Mouse (Mus musculus): ENCODE measurements around the gene Bag6. TPM values are rescaled to one million over a fixed set of nuclear protein-coding genes. Genes with fewer than 3 reads are reported as not detected.

Bag6 gene
- polyA plus RNA-seq, 1 experiment from 2014 or later: 56.6 TPM

DNA sequence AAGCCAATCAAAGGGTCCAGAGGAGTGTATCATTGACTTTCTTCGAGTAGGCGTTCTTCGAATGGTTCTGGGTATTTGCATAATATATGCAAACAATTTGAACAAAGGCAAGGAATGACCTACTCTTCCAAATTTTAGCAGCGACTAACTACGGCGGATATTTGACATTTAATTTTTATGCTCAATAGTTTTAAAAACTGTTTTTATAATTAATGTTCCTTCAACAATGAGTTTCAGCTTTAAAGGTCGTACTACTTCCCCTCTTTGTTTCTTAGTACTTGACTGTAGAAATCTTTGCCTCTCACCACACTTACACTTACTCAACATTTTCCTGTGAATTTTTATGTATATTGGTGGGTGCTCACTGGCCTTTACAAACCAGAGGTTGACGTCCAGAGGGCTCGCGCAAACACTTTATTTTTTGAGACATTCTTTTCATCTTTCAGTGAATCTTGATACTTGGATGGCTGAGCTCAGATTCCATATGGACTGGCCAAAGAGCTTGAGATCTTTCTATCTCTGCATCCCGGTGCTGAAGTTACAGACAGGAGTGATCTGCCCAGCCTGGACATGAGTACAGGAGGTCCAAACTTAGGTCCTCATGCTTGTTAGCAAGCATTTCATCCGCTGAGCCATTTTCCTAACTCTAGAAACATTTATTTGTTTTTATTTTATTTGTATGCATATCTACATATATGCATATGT lies 30.6 kb downstream of the Bag6 start:
- Histone ChIP-seq H3K4me3 (peak overlapping the region; percentile 92), H3K27ac (replicated peaks) (peak overlapping the region; percentile 98), H3K4me1 (peaks cover 32% of the 10 kb centered on the region), H3K36me3 (peaks cover 28% of the 10 kb centered on the region), H3K9me3 (replicated peaks) (no peaks in the 10 kb centered on the region), H3K27me3 (ENCODE audit: low read depth, poor library complexity, severe bottlenecking) (no peaks in the 10 kb centered on the region)
- no peak for DNase-seq (ENCODE audit: low spot score)
- WGBS: 26% methylated on average over 12 of the region's 12 CpGs

DNA sequence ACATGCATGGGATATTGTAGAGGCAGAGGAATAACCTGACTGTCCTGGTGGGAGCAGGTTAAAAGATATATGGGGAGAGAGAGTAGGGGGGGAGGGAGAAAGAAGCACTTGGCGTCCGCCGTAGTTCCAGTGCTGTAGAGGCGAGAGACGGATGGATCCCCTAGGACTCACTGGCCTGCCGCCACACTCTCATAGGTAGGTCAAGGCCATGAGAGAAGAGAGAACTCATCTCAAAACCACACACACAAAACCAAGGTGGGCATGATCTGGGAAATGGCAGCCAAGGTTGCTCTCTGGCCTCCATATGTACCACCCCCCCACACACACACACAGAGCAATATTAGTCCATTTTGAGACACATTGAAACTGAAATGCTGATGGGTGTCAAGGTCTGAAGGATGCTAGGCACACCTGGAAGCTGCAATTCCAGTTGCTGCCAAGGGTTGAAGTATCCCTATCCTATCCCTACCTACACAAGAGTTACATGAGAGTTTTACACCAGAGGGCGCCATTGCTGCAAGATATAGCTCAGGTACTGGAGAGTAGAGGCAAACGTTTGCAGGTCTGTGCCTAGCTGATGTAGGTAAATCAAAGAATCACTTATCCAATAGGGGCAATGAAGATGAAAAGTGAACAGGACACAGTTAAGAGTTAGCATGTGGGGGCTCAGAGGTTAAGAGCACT lies 31.5 kb downstream of the Bag6 start:
- 74% methylated on average over 8 of the region's 8 CpGs for WGBS
- H3K9me3 ChIP-seq (replicated peaks): no peaks in the 10 kb centered on the region
- no peaks in the 10 kb centered on the region for H3K27me3 ChIP-seq (ENCODE audit: low read depth, poor library complexity, severe bottlenecking)
- H3K4me3 ChIP-seq: peak overlapping the region; percentile 92
- peaks cover 19% of the 10 kb centered on the region for H3K36me3 ChIP-seq
- peaks cover 31% of the 10 kb centered on the region for H3K4me1 ChIP-seq
- H3K27ac ChIP-seq (replicated peaks): peak overlapping the region; percentile 98
- DNase-seq (ENCODE audit: low spot score): no peak

DNA sequence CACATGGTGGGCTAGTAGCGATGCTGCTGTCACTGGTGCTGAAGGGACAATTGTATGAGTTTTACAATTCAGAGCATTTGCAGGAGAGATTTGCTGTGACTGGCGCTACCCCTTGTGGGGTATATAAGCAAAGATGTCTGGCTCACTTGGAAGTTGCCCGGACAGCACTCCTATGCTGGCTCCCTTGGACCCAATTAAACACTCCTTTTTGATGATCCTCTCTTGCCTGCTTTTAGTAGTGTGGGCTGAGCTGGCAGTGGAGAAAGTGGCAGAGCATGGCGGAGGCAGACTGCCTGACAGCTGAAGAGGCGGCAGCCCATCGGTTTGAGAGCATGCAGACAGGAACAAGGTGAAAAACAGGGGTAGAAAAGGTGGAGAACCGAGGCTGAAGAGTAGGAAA lies 32.8 kb downstream of the Bag6 start:
- Histone ChIP-seq H3K4me3 (no peak overlapping the region), H3K36me3 (peaks cover 6% of the 10 kb centered on the region), H3K27ac (replicated peaks) (peak overlapping the region; percentile 28; the same call in 1 of the 2 replicates), H3K4me1 (peaks cover 18% of the 10 kb centered on the region), H3K9me3 (replicated peaks) (no peaks in the 10 kb centered on the region), H3K27me3 (ENCODE audit: low read depth, poor library complexity, severe bottlenecking) (no peaks in the 10 kb centered on the region)
- no peak for DNase-seq (ENCODE audit: low spot score)
- WGBS: 90% methylated on average over 7 of the region's 7 CpGs

DNA sequence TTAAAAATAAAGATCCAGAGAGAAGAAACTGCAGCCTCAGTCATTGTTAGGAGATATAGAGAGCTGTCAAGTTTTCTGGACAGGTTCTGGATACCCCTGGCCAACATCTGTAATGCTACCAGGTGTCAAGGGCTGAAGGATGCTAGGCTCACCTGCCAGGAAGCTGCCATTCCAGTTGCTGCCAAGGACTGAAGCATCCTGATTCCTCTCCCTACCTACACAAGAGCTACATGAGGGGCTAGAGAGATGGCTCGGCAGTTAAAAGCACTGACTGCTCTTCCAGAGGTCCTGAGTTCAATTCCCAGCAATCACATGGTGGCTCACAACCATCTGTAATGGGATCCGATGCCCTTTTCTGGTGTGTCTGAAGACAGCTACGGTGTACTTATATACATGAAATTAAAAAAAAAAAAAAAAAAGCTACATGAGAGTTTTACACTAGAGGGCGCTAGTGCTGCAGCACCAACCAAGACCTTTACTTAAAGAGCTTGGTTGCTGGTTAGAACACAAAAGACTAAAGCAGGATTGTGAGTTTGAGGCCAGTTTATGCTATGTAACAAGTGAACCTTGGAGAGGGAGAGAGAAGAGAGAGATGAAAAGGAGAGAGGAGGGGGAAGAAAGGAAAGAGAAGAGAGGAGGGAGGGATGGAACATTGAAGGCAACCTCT lies 33.7 kb downstream of the Bag6 start:
- H3K27ac ChIP-seq (replicated peaks): 0 out of 2 replicates have a peak overlapping the region, but pooled peaks have one; percentile 33
- H3K4me3 ChIP-seq: no peak overlapping the region
- H3K27me3 ChIP-seq (ENCODE audit: low read depth, poor library complexity, severe bottlenecking): no peaks in the 10 kb centered on the region
- no peak for DNase-seq (ENCODE audit: low spot score)
- WGBS: 25% methylated on average over 4 of the region's 4 CpGs
- H3K4me1 ChIP-seq: peaks cover 11% of the 10 kb centered on the region
- H3K36me3 ChIP-seq: no peaks in the 10 kb centered on the region
- H3K9me3 ChIP-seq (replicated peaks): no peaks in the 10 kb centered on the region

DNA sequence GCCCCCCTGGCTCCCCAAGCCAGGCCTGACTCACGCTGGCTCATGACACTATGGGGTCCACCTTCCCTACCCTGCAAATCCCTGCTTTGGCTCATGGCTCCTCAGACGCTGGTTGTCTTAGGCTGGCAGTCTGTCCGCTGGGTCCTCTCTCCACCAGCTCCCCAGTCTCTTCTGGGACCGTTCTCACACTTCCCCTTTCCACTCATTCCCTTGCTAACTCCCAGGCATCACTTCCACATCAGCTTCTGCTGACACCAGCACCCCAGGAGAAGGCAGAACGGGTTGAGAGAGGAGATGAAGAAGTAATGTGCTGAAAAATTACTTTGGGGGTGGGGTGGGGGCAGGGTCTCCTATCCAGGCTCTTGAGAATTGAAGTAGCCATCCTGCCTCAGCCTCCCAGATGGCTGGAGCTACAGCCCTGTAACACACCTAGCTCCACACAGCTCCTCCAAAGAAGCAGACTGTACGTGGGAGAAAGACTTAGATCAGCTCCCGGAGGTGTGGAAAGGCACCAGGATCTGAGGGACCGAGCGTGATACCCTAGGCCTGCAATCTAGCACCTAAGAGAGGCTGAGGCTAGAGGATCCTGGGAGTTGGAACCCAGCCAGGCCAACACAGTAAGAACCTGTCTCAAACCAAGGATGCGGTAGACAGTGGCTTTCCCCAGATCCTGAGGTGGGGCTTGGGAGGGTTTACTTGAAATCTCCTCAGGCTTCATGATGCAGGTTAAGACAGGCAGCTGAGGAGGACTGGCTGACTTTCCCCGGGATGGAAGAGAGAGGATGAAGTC lies 37.7 kb downstream of the Bag6 start:
- DNase-seq (ENCODE audit: low spot score): no peak

DNA sequence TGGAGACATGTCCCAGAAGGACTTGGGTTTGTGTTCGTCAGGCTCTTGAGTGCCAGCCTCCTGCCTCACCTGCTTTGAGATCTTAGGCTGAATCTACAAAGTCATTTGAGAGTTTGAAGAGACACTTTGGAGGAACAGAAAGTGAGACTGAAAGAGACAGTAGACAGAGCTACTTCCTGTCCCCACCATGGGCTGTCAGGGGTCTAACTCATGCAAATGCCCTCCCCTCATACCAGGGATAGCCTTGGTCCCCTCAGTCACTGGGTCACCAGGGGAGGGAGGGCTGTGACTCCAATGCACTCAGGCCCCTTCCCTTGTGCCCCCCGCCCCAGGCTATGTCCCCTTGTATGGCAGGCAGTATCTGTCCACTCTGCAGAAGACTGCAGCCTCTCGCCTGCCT lies 38.4 kb downstream of the Bag6 start:
- Histone ChIP-seq H3K36me3 (no peaks in the 10 kb centered on the region), H3K27me3 (ENCODE audit: low read depth, poor library complexity, severe bottlenecking) (no peaks in the 10 kb centered on the region), H3K27ac (replicated peaks) (no peak overlapping the region), H3K4me3 (no peak overlapping the region), H3K9me3 (replicated peaks) (no peaks in the 10 kb centered on the region), H3K4me1 (peaks cover 5% of the 10 kb centered on the region; the same call in 1 of the 2 replicates)
- DNase-seq (ENCODE audit: low spot score): no peak
- WGBS: 83% methylated on average over 3 of the region's 3 CpGs

More for the DNA sequence above, 37.7 kb downstream of the Bag6 start:
- Histone ChIP-seq H3K36me3 (no peaks in the 10 kb centered on the region), H3K27me3 (ENCODE audit: low read depth, poor library complexity, severe bottlenecking) (no peaks in the 10 kb centered on the region), H3K4me1 (peaks cover 5% of the 10 kb centered on the region; the same call in 1 of the 2 replicates), H3K4me3 (no peak overlapping the region), H3K27ac (replicated peaks) (0 out of 2 replicates have a peak overlapping the region, but pooled peaks have one; percentile 19), H3K9me3 (replicated peaks) (no peaks in the 10 kb centered on the region)
- WGBS: 73% methylated on average over 11 of the region's 11 CpGs

DNA sequence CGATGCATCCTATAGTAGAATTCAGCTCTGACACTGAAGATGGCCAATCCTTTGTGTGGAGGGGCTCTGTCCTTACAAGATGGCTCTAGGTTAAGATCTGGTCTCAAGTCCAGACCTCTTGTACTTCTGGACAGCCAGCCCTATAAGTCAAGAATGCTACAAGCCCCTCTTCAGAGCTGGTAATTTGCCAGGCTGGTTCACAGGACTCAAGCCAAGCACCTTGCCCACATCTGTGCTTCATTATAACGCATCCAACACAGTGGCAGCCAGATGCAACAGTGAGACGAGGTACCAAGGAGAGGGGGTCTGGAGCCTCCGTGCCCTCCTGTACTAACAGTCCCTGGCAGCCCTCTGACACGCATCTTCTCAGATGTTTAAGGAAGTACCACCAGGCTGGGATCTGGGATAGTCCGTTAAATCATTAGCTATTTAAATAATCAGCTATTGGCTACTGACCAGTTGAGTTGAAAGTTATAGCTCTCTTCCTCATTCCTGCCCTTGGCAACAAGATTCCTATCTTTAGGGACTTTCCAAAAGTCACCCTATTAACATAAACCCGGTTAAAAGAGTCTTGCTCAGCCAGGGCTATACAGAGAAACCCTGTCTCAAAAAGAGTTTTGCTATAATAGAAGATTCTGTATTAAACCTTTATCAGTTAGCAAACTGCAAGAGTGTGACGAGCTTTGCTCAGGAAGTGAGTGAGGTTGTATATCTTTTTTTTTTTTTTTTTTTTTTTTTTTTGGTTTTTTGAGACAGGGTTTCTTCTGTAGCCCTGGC lies 39.4 kb downstream of the Bag6 start:
- WGBS: 78% methylated on average over 8 of the region's 8 CpGs
- no peak for DNase-seq (ENCODE audit: low spot score)
- Histone ChIP-seq H3K36me3 (no peaks in the 10 kb centered on the region), H3K27me3 (ENCODE audit: low read depth, poor library complexity, severe bottlenecking) (no peaks in the 10 kb centered on the region), H3K4me3 (no peak overlapping the region), H3K9me3 (replicated peaks) (no peaks in the 10 kb centered on the region), H3K27ac (replicated peaks) (no peak overlapping the region), H3K4me1 (peaks cover 5% of the 10 kb centered on the region; the same call in 1 of the 2 replicates)

DNA sequence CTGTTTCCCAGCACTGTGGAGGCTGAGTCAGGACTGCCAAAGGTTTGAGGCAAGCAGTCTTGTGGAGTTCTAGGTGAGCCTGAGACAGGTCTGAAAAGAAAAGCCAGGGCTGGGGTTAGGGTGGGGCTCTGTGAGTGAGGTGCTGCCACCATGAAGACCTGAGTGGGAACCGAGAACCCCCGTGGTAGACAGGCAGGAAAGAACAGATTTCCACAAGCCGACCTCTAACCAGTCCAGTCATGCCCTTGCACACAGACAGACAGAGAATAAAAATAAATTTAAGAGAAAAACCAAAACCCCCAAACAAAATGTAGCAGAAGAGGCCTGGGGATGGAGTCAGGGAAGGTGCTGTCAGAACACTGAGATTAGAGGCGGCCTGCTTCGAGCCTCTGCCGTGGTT lies 40.4 kb downstream of the Bag6 start:
- Histone ChIP-seq H3K36me3 (no peaks in the 10 kb centered on the region), H3K27ac (replicated peaks) (no peak overlapping the region), H3K9me3 (replicated peaks) (no peaks in the 10 kb centered on the region), H3K4me1 (peaks cover 5% of the 10 kb centered on the region; the same call in 1 of the 2 replicates), H3K27me3 (ENCODE audit: low read depth, poor library complexity, severe bottlenecking) (no peaks in the 10 kb centered on the region), H3K4me3 (no peak overlapping the region)
- no peak for DNase-seq (ENCODE audit: low spot score)
- 65% methylated on average over 6 of the region's 6 CpGs for WGBS

DNA sequence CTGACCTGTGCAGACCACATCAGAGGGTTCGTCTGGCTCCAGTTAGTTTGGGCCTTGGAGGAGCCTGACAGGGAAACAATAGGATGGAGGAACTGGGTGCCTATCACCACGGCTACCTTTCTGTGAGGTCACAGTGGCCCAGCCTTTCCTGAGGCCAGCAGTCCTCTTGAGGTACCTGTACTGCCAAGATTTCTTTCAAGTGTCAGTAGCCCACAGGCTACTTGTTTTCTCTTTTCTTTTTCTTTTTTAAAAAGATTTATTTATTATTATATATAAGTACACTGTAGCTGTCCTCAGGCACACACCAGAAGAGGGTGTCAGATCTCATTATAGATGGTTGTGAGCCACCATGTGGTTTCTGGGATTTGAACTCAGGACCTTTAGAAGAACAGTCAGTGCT lies 41.0 kb downstream of the Bag6 start, which contains the start of gene Aif1:
TSS of gene Aif1 (minus strand) at position 101 of the 400 bp plus-strand sequence.
- H3K27ac ChIP-seq (replicated peaks): no peak within 1 kb of the TSS
- H3K9me3 ChIP-seq (replicated peaks): no peaks in the 10 kb centered on the region
- 43% methylated on average over 2 of the region's 2 CpGs for WGBS
- H3K27me3 ChIP-seq (ENCODE audit: low read depth, poor library complexity, severe bottlenecking): no peaks in the 10 kb centered on the region
- DNase-seq (ENCODE audit: low spot score): no peak
- no peaks in the 10 kb centered on the region for H3K36me3 ChIP-seq
- no peak within 1 kb of the TSS for H3K4me3 ChIP-seq
- peaks cover 5% of the 10 kb centered on the region; the same call in 1 of the 2 replicates for H3K4me1 ChIP-seq

DNA sequence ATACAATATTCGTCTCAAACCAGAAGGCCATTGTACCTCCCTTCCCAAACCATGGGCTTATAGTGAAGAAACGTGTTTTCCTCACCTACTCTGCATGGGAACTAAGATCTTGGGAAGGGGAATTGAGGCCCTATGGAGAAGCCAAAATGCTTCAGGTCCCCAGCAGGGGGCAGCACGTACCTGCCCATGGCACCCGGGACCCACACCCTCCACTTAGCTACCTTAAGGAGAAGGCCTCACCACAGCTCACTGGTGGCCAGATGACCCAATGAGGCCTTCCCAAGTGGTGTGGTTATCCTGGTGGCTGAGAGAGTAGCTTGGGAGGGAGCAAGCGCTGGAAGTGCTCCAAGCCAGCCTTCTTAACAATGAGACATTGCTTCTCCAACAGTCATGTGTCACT lies 43.5 kb downstream of the Bag6 start:
- DNase-seq (ENCODE audit: low spot score): peak; percentile 72
- WGBS: 14% methylated on average over 5 of the region's 5 CpGs
- no peak overlapping the region for H3K27ac ChIP-seq (replicated peaks)
- no peaks in the 10 kb centered on the region for H3K27me3 ChIP-seq (ENCODE audit: low read depth, poor library complexity, severe bottlenecking)
- no peaks in the 10 kb centered on the region for H3K9me3 ChIP-seq (replicated peaks)
- H3K4me1 ChIP-seq: peaks cover 5% of the 10 kb centered on the region; the same call in 1 of the 2 replicates
- H3K36me3 ChIP-seq: no peaks in the 10 kb centered on the region
- no peak overlapping the region for H3K4me3 ChIP-seq

DNA sequence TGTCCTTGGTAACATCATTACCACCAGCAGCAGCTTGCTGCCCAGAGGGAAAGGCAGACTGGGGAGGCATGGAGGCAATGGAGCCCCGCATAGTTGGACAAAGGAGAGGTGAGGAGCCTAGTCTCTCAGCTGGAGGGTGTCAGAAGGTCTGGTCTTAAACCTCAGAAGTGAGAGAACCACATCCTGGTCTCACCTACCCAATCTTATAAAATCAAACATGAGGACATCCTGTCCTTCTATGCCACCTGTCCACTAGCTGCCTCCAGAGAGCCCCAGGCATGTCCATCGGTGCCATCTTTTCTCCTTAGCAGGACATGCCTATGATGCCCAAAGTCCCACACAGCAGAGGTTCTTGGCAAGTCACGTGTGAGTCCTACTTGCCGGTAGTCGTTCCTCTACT lies 45.1 kb downstream of the Bag6 start:
- H3K36me3 ChIP-seq: no peaks in the 10 kb centered on the region
- 89% methylated on average over 5 of the region's 5 CpGs for WGBS
- H3K27me3 ChIP-seq (ENCODE audit: low read depth, poor library complexity, severe bottlenecking): no peaks in the 10 kb centered on the region
- DNase-seq (ENCODE audit: low spot score): no peak
- H3K4me1 ChIP-seq: peaks cover 5% of the 10 kb centered on the region; the same call in 1 of the 2 replicates
- no peaks in the 10 kb centered on the region for H3K9me3 ChIP-seq (replicated peaks)
- H3K27ac ChIP-seq (replicated peaks): no peak overlapping the region
- H3K4me3 ChIP-seq: no peak overlapping the region
